Mouse (Mus musculus): ENCODE measurements at regions not wholly inside any gene's neighbourhood (a gene's known extent, or its start where the extent isn't known, plus 50 kb on each side); places are given as distances from the start of the nearest gene placed in this dataset.

GRCm38 (mm10) chr16:30160399-30160798 is 96.2 kb downstream of the Hes1 start:
- no peak for DNase-seq (ENCODE audit: low read depth)

GRCm38 (mm10) chr16:30163303-30163702 is 99.1 kb downstream of the Hes1 start:
- DNase-seq (ENCODE audit: low read depth), result no peak

- no peak for DNase-seq (ENCODE audit: low read depth)
Measured at GRCm38 (mm10) chr16:30165667-30166180, 101.5 kb downstream of the Hes1 start.

GRCm38 (mm10) chr16:30171381-30172079 is 95.8 kb downstream of the Cpn2 start:
- DNase-seq (ENCODE audit: low read depth), result no peak

- no peak for DNase-seq (ENCODE audit: low read depth)
Measured at GRCm38 (mm10) chr16:30172136-30172731, 95.1 kb downstream of the Cpn2 start.

- DNase-seq (ENCODE audit: low read depth), result no peak
Measured at GRCm38 (mm10) chr16:30172798-30173202, 94.5 kb downstream of the Cpn2 start.

DNA sequence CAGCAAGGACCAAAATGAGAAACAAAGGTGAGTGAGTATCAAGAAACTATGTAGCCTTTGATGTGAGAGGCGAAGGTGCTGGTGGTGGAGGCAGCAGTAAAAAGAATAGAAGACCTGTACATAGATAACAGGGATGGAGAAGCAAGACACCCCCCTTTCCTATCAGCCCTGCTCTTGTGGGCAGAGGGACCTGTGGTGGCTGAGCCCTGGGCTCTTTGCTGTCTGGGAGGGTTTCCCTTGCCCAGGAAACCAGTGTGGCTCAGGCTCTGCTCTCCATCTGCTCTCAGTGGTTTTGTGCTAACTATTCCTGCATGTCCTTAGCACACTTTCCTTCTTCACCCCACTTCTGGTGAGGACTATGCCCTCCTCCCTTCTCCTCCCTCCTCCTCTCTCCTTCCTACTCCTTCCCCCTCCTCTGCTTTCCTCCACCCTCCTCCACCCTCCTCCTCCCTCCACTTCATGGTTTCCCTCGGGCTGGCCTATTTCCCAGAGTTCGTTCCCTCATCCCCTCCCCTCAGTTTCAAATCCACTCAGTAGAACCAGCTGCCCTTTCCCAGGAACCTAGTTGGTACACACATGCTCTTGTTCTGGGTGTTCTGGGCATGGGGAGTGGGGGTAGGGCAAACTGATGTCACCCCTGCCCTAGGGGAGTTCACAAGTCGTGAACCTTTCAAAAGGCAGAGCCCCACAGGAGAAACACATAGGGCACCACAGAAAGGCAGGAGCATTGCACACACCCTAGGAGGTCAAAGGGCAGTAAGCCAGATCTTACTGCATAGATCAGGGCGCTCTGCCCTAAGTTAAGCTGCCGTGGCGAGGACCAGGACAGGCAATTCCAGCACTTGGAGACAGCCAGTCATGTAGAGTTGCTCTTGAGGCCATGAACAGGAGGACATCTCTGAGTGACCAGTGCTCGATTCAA is 93.1 kb downstream of the Cpn2 start:
- DNase-seq (ENCODE audit: low read depth), result no peak

DNA sequence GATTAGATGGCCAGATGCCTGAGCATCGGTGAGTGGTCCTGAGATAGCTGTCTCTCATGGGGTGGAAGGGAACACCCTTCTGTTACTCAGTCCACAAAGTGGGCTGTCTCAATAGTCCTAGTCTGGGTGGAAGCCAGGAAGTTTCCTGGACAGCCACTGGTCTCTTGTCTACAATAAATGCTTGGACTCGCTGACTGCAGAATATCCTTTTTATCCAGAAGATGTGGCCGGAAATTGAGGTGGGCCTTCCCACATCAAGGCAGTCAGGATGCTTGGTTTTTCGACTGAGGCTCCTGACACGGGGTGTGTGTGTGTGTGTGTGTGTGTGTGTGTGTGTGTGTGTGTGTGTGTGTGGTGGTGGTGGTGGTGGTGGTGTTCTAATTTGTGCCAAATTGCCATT is 91.0 kb downstream of the Cpn2 start:
- no peak for DNase-seq (ENCODE audit: low read depth)

DNA sequence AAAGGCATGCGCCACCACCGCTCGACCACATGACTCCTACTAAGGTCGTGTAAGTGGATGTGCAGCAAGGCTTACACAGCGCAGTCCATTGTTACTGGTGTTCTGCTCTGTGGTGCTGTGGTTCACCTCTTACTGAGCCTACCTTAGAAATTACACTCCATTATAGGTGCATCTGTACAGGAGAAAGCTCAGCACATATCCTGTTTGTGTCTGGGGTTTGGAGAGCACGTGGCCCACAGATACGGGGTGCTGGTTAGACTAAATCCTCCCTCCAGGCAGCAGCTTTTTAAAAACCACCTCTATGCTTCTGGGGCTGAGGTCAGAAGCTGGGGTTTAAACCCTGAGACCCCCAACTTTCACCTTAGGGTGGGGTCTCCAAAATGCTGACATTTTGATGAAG is 89.5 kb downstream of the Cpn2 start:
- DNase-seq (ENCODE audit: low read depth), result no peak

GRCm38 (mm10) chr16:30178596-30178995 is 88.7 kb downstream of the Cpn2 start:
- no peak for DNase-seq (ENCODE audit: low read depth)

DNA sequence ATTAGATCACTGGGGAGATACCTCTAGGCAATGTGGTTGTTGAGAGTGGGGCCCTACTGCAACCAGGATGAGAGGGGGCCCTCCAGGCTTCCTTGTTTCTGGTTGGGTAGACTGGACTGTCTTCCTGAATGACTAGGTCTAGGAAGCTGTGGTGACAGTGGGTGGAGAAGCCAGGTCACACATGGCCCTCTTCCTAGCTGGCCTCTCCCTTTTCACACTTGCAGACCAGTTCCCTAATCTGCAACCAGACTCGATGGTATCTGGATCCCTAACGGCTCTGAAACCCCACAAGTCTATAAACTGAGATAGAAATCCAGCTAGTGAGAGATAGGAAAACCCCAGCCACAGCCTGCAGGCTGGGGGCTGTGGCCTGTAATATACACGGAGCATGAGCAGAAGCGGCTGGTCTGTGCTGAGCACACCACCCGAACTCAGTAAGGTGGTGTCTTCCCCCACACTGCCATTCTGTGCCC is 87.8 kb downstream of the Cpn2 start:
- no peak for DNase-seq (ENCODE audit: low read depth)

DNA sequence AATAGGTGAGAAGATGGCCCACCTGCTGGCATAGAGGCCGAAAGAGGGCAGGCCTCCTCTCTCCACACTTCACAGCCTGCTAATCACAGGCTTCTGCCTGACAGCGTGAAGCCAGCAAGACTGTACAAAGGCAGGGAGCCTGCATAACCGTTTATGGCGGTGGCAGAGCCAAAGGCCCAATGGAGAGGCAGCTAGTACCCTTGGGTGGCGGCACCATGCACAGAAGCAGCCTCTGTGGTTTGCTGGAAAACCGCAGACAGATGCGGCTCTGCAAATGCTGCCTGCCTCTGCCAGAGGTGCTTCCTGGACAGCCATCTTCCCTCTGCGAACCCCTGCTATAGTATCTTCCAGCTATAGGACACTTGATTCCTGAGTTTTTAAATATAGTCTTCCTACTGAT is 86.2 kb downstream of the Cpn2 start:
- no peak for DNase-seq (ENCODE audit: low read depth)

GRCm38 (mm10) chr16:30184591-30185265 is 82.6 kb downstream of the Cpn2 start:
- DNase-seq (ENCODE audit: low read depth), result no peak

GRCm38 (mm10) chr16:30185707-30186106 is 81.6 kb downstream of the Cpn2 start:
- DNase-seq (ENCODE audit: low read depth), result no peak

- no peak for DNase-seq (ENCODE audit: low read depth)
Measured at GRCm38 (mm10) chr16:30186201-30186700, 81.0 kb downstream of the Cpn2 start.

GRCm38 (mm10) chr16:30186701-30187270 is 80.5 kb downstream of the Cpn2 start:
- DNase-seq (ENCODE audit: low read depth), result no peak

GRCm38 (mm10) chr16:30187400-30187799 is 79.9 kb downstream of the Cpn2 start:
- DNase-seq (ENCODE audit: low read depth), result no peak

- no peak for DNase-seq (ENCODE audit: low read depth)
Measured at GRCm38 (mm10) chr16:30187907-30188414, 79.3 kb downstream of the Cpn2 start.

DNA sequence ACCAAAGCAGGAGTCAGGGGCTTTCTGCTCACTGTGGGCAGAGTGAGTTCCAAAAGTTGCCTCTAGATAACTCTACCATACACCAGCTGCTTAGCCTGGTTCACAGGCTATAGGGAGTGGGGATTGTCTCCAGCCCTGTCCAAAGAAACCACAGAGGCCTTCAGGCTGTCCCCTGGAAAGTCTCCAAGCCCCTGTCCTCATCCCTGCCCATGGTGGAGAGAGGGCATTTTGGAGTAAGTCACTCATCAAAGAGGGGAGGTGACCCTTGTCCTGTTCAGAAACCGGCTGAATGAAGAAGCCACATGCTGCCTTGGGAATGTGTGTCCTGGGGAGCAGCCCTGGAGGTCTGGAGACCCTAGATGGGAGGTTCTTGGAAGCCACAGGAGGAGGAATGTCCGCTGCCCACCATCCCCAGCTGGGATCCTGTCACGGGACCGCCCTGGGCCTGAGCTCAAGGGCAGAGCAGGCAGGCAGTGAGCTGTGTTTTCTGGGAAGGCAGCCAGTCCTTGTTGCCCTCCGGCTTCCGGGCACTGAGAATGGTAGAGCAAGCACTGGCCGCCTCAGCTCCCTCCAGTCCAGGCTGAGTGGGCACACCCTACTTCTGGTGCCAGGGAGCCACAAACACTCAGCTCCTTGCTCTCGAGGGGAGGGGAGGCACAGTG is 78.4 kb downstream of the Cpn2 start:
- DNase-seq (ENCODE audit: low read depth), result no peak

DNA sequence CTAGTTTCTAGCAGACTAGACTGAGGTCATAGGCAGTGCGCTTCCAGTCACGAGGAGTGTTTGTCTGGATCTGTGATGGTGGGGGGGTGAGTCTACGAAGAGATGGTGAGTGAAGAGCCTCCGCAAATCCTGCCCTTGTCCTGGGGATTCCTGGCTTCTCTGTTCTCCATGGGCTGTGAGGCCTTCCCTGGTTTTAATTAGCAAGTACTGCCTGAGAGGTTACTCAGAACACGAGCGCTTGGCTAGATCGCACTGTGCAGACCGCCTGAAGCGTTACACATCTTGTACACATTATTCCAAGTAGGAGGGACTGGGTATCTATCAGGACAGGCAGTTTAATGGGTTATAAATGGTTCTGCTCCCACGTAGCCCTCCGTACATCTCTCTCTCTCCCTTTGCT is 76.9 kb downstream of the Cpn2 start:
- DNase-seq (ENCODE audit: low read depth), result no peak
